Mouse (Mus musculus): ENCODE data around the gene Tsga13.

Gene Tsga13

GRCm38 (mm10) chr6:30915473-30915872 lies at the start of gene Tsga13:
Gene Tsga13 (minus strand): TSS chr6:30915573.
- no peak for DNase-seq

- no peak for DNase-seq
These were observed 43.6 kb upstream of the Tsga13 start, which contains the start of gene Klf14 for GRCm38 (mm10) chr6:30958736-30959540. Gene Klf14 (minus strand): TSS chr6:30959078.

GRCm38 (mm10) chr6:30957784-30958735 lies 42.7 kb upstream of the Tsga13 start:
- peak; percentile 24 to 54 for DNase-seq

- no peak for DNase-seq
These were observed 23.9 kb upstream of the Tsga13 start for GRCm38 (mm10) chr6:30939264-30939663.

GRCm38 (mm10) chr6:30922821-30923220 lies 7.4 kb upstream of the Tsga13 start:
- DNase-seq, result no peak

GRCm38 (mm10) chr6:30921826-30922225 lies 6.5 kb upstream of the Tsga13 start:
- peak; percentile 9 to 14 for DNase-seq

- DNase-seq, result peak; percentile 22 to 41
These were observed 5.7 kb upstream of the Tsga13 start for GRCm38 (mm10) chr6:30920834-30921675.

- no peak for DNase-seq
These were observed 7.4 kb downstream of the Tsga13 start for GRCm38 (mm10) chr6:30907970-30908369.

GRCm38 (mm10) chr6:30904911-30905310 lies 10.5 kb downstream of the Tsga13 start:
- DNase-seq, result no peak

- DNase-seq, result no peak
These were observed 11.3 kb downstream of the Tsga13 start for GRCm38 (mm10) chr6:30904033-30904432.

GRCm38 (mm10) chr6:30897520-30897919 lies 17.9 kb downstream of the Tsga13 start:
- DNase-seq, result no peak

GRCm38 (mm10) chr6:30896986-30897327 lies 18.4 kb downstream of the Tsga13 start:
- no peak for DNase-seq

- peak; percentile 96 to 97 for DNase-seq
These were observed 19.0 kb downstream of the Tsga13 start, which contains the start of gene Copg2 for GRCm38 (mm10) chr6:30896195-30896985. Gene Copg2 (minus strand): TSS chr6:30896794.

- peak in 1 of 2 experiments; percentile 14 for DNase-seq
These were observed 19.6 kb downstream of the Tsga13 start for GRCm38 (mm10) chr6:30895819-30896194.

- DNase-seq, result no peak
These were observed 22.3 kb downstream of the Tsga13 start for GRCm38 (mm10) chr6:30893081-30893480.

GRCm38 (mm10) chr6:30891761-30892160 lies 23.6 kb downstream of the Tsga13 start:
- DNase-seq, result no peak

GRCm38 (mm10) chr6:30884856-30885255 lies 30.5 kb downstream of the Tsga13 start:
- DNase-seq, result no peak

GRCm38 (mm10) chr6:30883491-30883890 lies 31.9 kb downstream of the Tsga13 start:
- DNase-seq, result peak; percentile 60 to 78

GRCm38 (mm10) chr6:30876661-30877060 lies 38.7 kb downstream of the Tsga13 start:
- no peak for DNase-seq

GRCm38 (mm10) chr6:30866501-30866900 lies 48.9 kb downstream of the Tsga13 start:
- no peak for DNase-seq

GRCm38 (mm10) chr6:30865031-30865678 lies 50.2 kb downstream of the Tsga13 start:
- no peak for DNase-seq

Data from cerebellum, postnatal 25 days (tissue).